Mouse (Mus musculus) B cell, adult 2 months (primary cell): ENCODE data around the gene Neurl2.
"Not testable (repeated sequence)": the region's sequence is repeated elsewhere in the genome, so short reads cannot be mapped to it uniquely, and the experiment has no call there.

ENCODE experiments used
- DNase-seq, 2 experiments: peaks; one replicate each; pipeline ENCODE4 v3.0.0; 2022

Gene Neurl2

DNA sequence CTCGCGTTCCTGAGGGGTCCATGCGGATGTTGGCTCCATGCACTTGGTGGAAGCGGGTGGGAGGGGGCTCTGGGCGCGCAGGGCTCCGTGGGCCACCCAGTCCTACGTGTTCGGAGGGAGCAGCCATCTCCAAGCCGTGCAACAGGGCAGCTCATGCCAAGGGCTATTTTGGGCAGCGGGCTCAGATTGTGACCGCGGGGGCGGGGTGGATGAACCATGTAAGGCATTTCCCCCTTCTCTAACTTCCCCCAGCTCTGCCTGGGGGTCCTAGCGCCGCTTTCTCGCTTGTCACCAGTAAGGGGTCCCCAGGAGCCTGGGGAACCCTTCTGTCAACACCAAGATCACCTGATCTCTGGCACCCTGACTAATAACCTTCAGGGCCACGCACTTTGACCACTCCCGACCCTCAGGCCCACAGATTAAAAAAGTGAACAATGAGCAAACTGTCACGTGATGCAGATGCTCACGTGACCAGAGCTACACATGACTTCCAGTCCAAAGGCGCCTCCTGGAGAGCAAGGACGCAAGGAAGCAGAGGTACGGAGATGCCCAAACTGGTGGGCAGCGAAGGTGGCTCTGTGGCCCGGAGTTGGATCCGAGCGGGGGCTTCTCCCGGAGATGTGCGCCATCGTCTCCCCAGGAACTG is at the start of gene Neurl2:
Gene Neurl2 (minus strand): TSS at position 143 of the 646 bp plus-strand sequence.
- peak; percentile 87 to 89 for DNase-seq

DNA sequence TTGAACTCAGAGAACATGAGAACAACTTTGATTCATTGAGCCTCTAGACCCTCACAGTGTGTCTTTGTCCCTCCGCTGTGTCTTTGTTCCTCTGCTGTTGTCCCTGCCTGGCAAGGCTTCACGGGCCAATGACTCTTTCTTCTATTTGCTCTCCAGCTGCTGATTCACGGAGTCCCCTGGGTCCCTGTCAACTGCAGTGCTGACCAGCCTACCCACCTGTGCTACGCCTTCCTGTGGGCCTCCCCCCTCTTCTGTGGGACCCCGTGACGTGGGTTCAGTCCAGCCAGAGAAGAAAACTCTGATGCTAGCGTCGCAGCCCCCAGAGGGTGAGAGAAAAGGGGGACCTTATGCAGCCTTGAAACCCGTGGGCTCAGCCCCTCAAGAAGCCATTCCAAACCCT is 49.4 kb upstream of the Neurl2 start:
- DNase-seq, result peak; percentile 65 to 71

DNA sequence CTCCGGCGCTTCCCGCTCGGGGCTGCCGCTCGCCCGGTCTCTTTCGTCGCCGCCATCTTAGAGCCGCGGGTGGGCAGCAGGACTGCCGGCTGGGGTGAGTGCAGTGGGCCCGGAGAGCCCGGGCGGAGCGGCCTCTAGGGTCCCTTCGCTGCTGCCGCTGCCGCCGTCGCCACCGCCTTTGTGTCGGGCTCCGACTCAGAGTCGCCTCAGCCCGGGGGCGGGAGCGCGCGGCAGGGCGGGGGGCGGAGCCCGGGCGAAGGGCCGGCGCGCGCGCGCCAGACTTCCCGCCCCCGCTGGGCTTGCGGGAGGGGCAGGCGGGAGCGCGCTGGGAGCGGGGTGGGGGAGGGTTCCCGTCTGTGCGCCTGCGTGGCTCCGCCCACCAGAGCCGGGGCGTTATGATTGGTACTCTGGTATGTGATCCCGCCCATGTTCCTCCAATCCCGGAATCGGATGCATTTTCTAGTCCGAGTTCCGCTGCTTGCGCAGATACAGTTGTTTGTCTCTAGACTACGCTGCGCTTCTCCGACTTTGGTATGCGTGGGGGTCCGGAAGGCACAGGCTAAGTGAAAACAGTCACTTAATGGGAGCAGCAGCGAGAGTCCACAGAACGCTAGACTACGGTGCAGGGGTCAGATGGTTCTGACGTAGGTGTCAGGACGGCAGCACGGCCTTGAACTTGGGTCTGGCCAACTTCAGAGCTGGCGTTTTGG is 46.5 kb upstream of the Neurl2 start:
- peak; percentile 95 for DNase-seq

DNA sequence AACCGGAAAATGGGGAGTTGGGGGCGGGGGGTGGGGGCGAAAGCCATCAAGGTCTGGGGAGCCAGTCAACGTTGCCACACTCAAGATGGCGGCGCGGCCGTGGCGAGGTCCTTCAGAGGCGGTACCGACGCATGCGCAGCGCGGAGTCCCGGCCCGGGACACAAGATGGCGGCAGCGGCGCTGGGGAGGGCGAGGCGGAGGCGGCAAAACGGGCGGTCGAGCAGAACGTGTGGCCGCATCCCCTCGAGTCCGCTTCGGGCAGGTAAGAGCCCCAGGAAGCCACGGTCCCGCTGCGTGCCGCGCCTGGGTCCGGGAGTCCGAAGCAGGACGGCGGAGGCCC is 45.9 kb upstream of the Neurl2 start, which contains the start of gene Pcif1:
Gene Pcif1 (plus strand): TSS at position 77 of the 340 bp plus-strand sequence.
- DNase-seq, result peak; percentile 95 to 96

DNA sequence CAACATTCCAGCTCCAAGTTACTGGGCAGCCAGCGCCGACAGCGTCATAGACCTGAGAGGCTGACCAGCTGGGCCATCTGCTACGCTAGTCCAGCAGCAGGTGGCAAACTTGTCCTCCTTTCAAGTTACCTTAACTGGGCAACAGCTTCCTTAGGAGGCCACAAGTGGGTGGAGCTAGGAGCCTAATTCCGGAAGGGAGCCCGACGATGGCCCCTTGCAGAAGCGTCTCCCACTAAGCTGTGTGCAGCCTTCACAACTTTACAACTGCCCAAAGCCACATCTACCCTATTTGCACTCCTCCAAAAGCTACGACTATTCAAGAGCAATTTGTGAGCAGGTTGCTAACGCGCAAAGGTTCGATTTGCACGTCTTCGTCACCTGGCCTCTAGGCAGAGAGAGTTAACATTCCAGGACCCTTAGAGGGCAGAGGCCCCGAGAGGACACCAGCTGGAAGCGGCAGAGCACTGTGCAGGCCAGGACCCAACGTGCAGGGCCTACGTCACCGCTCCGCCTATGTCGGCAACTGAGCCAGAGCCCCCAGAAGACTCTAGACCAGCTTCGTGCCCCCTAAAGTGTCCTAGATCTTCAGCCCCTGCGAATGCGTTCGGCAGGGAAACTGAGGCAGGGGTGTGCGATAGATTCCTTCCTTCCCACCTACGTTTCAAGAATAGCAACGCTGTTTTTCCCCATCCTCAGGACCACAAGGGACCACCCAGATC is 45.4 kb upstream of the Neurl2 start:
- peak; percentile 43 to 51 for DNase-seq

DNA sequence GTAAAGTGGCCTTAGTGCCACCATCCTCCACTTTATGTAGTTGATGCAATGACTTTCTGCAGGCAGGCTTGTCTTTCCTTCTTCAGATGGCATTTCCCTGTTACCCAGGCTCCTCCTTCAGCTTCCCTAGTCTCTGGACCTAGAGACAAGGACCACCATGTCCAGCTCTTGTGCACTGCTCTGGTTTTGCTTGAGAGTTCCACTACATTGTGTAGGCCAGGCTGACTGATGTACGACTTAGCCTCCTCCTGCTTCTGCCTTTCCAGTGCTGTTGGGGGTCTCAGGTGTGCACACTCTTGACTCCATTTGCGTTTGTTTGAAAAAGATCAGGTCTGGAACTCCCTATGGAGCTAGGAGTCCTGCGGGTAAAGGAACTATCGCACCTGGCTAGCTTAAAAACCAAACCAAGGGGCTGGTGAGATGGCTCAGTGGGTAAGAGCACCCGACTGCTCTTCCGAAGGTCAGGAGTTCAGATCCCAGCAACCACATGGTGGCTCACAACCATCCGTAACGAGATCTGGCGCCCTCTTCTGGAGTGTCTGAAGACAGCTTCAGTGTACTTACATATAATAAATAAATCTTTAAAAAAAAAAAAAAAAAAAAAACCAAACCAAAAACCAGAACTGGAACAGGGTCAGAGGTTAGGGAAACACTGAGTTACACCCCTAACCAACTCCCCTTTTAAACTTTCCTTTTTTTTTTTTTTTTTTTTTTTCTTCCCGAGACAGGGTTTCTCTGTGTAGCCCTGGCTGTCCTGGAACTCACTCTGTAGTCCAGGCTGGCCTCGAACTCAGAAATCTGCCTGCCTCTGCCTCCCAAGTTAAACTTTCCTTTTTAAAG is 44.3 kb upstream of the Neurl2 start:
- not testable (repeated sequence) for DNase-seq

DNA sequence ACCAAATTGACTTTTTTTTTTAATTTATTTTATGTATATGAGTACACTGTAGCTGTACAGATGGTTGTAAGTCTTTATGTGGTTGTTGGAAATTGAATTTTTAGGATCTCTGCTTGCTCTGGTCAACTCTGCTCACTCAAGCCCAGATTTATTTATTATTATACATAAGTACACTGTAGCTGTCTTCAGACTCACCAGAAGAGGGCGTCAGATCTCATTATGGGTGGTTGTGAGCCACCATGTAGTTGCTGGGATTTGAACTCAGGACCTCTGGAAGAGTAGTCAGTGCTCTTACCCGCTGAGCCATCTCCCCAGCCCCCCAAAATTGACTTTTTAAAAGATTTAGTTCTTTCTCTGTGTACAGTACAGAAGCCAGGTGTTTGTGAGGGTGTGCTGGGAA is 42.4 kb upstream of the Neurl2 start:
- DNase-seq, result not testable (repeated sequence)

DNA sequence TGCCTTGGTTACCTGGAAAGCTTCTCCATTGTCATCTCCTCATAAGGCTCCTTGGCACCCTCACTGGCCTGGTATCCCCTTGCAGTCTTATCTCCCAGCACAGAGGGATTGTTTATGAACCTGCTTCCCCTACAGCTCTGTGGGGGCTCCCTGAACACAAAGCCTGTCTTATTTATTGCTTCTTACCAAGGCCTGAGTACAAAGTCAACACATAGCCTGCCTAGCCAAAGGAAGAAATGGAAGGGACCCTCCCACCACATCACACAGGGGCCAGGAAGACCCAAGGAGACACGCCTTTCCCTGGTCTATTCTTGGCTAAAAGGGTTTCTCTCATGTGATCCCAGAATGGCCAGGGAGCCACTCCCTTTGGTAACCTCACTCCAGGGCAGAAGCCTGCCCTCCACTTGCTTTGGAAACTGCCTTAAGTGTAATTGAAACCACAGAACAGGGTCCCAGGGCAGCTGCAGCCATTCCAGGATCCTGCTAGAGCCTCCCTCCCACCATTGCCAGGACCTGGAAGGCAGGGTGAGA is 41.0 kb upstream of the Neurl2 start:
- DNase-seq, result no peak

DNA sequence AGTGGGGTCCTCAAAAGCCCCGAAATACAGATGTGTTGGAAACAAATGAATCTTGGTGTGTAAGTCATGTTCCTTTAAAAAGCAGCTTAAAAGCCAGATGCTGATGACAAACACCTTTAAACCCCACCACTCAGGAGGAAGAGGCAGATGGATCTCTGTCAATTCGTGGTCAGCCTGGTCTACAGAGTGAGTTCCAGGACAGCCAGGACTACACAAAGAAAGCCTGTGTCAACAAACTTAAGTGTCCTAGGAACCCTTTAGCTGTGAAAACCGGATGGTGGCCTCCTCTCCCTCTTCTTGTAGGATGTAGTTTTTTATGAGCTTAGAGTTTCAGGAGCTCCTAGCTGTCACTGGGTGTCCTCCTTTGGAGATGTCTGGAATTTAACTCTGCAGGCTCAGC is 40.4 kb upstream of the Neurl2 start:
- DNase-seq, result no peak

DNA sequence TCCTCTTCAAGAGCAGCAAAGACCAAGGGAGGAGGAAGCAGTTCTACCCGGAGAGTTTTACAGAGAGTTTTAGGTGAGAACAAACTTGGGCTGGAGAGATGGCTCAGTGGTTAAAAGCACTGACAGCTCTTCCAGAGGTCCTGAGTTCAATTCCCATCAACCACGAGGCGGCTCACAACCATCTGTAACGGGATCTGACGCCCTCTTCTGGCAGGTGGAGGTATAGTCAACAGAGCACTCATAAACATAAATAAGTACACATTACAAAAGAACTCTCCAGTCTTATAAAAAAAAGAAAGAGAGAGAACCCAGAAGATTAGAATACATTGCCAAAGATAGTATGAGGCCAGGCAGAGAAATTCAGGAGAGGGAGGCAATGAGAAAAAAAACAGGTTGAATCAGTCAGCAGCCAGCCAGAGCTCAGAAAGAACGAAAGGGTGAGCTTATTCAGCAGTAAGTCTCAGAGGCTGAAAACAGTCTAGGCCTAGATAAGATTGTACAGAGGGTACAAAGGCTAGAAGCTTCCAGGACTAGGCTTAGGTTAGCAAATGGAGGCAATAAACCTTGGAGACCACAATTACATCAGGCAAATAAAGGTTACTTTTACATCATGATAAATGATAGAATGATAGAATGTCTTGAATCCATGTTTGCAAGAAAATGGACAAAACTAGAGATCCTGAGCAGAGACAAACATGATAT is 38.5 kb upstream of the Neurl2 start:
- no peak for DNase-seq

DNA sequence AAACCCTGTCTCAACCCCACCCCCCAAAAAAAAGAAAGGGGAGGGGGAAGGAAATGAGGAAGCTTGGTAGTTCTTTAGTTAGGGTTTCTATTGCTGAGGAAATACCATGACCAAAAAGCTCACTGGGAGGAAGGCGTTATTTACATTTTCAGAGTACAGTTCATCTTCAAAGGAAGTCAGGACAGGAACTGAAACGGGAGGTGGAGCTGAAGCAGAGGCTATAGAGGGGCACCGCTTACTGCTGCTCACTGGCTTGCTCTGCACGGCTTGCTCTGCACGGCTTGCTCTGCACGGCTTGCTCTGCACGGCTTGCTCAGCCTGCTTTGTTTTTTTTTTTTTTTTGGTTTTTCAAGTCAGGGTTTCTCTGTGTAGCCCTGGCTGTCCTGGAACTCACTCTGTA is 35.2 kb upstream of the Neurl2 start:
- DNase-seq, result peak; percentile 73 to 78

DNA sequence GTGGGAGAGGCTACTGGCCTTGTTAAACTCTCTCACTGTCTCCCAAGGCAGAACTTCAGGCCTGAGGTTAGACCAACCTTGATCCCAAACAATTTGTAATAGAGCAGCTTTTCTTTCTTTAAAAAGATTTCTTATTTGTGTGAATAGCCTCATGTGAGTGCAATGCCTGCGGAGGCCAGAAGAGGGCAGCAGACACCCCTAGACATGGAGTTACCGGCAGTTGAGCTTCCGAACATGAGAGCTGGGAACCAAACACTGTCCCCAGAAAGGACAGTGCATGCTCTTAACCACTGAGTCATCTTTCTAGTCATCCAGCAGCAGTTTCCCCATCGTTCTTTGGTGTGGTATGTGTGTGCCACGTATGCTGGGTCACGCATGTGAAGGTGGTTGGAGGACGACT is 34.3 kb upstream of the Neurl2 start:
- DNase-seq, result peak; percentile 40 to 48

DNA sequence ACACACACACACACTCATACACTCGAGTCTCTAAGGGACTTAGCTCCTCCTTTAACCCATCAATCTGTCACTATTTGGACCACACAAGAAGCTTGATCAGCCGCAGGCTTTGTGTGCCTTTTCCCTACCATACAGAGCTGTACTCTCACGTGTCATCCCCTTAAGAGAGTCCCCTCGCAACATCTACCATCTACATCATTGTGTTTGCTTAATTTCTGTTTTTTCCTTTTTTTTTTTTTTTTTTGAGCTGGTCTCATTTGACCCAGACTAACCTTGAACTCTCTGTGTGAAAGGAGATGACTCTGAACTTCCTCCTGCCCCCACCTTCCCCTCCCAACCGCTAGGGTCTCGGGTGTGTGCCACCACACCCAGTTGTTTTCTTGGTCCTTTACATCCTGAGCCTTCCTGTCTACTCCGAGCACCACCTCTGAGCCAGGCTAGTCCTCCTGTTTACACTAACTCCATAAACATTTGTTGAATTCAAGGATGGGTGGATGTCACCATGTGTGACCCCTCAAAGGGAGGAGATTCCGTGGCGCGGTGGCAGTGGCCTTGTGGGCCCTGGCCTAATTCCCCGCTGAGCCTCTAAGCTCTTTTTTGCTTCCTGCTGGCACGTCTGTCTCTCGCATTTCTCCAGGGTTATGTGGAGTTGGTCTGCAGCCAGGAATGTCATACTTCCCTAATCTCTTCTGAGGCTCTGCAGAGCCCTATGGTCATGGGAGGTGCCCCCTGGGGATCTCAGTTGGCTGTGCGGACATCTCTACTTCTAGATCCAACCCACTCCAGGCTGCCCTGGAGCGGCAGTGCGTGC is 33.7 kb upstream of the Neurl2 start:
- peak; percentile 29 to 35 for DNase-seq

DNA sequence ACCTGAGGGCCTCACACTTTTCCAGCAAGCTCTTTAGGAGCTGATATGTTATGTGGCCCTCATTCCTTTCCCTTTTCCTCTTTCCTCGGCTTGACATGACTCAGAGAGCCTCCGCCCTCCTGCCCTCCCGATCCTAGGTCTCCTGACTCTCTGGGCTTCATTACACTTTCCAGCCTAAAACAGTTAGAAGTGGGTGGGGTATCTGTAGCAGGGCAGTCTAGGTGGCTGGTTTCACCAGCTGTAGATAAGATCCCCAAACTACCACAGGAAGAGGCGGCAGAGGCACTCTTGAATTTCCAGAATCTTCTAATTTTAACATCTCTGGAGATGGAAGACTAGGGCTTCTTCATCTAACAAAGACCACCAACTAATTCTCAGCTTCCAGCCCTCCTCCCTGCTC is 31.3 kb upstream of the Neurl2 start:
- no peak for DNase-seq

DNA sequence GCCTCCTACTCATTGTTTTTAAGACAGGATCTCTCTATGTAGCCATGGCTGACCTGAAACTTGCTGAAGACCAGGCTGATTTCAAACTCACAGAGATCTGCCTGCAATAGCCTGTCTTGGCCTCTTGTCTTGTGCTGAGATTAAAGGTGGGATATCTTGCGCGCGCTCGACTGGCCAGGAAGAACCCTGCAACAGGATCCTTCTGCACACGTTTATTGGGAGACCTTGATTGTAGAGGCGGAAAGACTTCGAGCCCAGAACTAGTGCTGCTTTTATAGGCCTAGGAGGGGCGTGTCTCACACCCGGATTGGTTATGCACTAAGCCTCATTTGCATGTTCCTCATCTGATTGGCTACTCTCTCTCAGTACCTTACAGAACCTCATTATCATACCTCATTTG is 30.2 kb upstream of the Neurl2 start:
- DNase-seq, result not testable (repeated sequence)

DNA sequence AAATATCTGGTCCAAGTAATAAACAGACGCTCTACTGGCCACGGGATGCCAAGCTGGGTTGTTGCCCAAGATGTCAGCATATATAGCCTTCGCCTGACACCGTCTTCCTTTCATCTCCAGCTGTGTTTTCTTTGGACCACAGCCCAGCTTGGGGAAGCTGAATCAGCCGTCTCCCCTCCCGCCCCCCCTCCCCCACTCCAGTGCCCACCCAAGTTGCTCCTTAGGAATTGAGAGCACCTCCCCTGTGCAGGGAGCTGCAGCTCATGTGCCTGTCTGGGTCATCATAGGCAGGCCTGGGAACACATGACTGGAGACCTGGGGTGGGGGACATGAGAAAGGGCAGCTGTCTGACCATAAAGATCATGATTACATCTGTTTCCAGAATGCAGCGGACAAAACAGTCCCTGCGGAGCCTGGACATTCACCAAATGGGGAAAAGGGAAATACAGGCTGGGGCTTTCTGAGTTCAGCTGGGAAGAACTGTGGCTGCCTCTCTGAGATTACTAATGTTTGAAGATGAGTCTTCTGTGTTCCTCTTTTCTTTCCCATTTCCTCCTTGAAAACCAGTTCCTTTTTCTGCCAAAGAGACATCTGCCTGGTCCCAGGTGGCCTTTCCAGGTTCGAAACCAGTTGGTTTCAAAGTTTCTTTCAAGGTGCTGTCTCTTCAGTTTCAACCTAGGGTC is 29.1 kb upstream of the Neurl2 start:
- peak; percentile 35 to 46 for DNase-seq

DNA sequence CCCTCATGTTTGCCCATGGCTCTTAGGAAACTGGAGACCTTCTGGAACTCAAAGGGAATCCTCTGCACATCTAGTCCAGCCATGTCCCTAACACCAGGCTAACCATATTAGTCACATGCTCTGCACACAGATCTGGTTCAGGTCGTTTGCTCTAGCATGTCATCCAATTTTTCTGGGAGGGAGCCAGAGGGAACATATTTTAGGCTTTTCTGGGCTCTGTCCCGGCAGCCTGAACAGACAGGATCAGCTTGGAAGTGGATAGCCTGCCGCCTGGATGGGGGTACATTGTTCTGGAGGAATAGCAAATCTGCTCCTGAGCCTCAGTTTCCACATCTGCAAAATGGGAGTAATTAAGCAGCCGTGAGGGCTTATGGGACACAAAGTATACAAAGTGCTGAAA is 27.8 kb upstream of the Neurl2 start:
- no peak for DNase-seq

DNA sequence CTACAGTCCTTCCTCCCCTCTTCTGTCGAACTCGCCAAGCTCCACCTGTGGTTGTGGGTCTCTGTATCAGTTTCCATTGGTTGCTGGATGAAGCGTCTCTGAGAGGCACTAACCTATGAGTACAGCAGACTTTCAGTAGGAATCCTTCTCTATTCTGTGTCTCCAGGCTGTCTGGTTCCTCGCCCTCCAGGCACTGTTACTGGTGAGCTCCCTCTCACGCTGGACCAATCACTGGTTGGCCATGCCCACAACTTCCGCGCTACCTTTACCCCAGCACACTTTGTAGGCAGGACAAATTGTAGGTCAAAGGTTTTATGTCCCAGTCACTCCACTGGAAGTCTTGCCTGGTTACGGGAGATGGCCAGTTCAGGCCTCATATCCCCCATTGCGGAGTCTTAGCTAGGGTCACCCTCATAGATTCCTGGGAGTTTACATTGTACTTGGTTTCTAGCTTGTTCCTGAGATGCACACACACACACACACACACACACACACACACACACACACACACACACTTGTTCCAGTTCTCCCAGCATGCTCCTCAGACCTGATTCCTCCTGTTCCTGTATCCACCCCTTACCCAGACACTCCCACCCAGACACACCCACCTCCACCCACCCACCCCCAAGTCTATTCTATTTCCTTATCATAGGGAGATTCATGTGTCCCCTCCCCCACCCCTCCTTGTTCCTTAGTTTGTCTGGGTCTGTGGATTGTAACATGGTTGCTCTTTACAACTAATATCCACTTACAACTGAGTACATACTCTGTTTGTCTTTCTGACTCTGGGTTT is 26.6 kb upstream of the Neurl2 start:
- no peak for DNase-seq

DNA sequence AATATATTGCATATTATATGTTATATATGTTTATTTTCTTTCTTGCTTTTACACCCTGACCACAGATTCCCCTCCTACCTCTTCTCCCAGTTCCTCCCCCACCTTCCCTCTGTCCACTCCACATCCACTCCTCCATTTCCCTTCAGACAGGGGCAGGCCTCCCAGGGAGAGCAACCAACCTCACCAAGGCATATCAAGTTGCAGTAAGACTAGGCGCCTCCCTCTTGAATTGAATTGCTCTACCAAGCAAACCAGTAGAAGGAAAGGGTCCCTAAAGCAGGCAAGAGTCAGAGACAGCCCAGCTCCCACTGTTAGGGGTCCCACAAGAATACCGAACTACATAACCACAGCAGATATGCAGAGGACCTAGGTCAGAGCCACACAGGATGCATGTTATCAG is 25.9 kb upstream of the Neurl2 start:
- no peak for DNase-seq
